Mouse (Mus musculus): ENCODE results near the gene Cyb5r2.

The Cyb5r2 gene

DNA sequence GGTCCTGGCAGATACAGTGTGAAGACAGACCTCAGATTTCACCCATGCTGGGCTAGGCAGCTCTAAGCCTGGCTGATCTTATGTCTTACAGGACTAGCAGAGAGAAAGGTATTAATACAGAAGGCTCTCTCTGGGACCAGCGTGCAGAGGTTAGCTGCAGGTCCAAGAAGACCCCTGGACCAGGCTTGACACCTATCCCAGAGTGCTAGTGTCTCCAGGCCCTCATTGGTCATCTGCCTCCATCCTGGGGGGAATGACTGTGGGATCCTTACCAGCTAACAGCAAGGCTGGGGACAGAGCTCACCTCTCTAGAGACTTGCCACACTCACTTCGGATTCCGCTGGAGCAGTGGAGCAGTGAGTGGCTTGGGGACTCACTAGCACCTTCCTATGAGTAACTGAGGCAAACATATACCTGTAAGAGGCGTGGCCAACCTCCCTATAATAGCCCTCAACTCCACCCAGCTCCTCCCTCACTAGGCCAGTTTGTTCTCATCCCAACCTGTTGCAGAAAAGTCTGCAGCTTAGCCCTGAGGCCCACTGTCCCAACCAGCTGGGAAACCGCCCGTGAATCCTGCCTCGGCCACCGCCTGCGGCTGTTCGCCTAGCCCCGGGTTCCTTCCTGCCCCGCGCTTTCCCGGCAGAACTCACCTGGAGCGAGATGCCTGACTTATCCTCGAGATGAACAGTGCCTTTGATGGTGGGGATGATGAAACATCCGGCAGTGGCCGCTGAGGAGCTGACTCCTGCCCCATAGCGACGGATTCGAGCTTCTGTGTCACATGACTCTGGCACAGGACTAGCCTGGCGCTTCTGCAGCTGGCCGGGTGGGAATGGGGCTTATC lies at the start of gene Cyb5r2:
Cyb5r2 (minus strand) TSS at position 725 of the 844 bp plus-strand sequence.
- peak; percentile 58 for DNase-seq (ENCODE audit: low spot score)

- DNase-seq (ENCODE audit: low spot score) = no peak
Measured at GRCm38 (mm10) chr7:107802138-107802537, 44.3 kb upstream of the Cyb5r2 start.

- no peak for DNase-seq (ENCODE audit: low spot score)
Measured at GRCm38 (mm10) chr7:107801108-107801507, 43.3 kb upstream of the Cyb5r2 start, which contains the start of gene Ovch2. Gene Ovch2, minus strand, starts transcription at chr7:107801208.

DNA sequence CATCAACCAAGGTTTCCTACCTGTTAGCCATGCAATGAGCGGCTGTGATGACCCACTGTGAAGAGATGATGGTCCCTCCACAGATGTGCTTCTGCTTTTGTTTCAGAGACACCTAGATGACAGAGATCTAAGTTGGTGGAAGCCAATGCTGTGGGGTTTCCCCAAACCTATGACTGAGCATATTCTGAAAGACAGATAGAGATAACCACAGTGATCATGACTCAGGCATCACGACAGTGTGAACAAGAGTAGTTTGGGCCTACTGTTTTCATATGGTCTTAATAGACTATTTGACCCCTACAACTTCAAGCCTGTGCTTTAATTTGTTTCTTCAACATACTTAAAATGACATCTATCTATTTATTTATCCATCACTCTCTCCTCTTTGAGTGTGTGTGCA lies 38.7 kb upstream of the Cyb5r2 start:
- DNase-seq (ENCODE audit: low spot score) = no peak

GRCm38 (mm10) chr7:107787977-107788620 lies 30.3 kb upstream of the Cyb5r2 start:
- DNase-seq (ENCODE audit: low spot score) = peak; percentile 66

DNA sequence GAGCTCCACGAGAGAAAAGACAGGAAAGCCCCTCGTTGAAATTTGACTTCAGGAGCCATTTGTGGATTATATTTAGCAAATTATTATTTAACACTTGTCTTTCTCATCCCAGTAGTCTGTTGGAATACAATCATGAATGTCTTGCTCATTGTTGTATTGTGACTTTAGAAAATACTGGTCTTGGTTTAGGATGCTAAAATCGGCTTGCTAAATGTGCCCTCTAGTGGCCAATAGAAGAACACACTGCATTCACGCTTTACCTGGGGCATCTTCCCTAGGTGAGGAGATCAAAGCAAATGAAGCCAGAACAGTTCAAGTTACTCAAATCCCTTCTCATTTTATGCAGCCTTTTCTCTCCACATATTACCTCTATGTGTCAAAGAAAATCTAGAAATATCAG lies 21.8 kb upstream of the Cyb5r2 start:
- DNase-seq (ENCODE audit: low spot score) = peak; percentile 56

DNA sequence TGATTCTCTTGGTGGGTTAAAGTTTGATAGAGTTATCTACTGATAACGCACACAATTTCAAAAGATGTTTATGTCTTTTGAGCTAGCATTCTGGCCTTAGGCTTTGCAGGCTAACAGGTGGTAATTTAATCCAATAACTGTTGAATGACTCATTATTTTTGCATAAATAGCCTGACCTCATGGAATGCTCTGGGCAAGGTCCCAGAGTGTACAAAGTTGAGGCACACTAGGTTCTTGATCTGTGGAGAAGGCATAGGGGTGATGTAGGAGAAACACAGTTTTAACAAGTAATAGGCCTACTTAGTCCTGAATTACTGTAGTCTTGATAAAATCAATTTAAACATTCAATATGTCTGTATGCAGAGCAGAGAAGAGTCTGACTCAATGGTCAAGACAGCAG lies 20.4 kb upstream of the Cyb5r2 start:
- DNase-seq (ENCODE audit: low spot score) = no peak

DNA sequence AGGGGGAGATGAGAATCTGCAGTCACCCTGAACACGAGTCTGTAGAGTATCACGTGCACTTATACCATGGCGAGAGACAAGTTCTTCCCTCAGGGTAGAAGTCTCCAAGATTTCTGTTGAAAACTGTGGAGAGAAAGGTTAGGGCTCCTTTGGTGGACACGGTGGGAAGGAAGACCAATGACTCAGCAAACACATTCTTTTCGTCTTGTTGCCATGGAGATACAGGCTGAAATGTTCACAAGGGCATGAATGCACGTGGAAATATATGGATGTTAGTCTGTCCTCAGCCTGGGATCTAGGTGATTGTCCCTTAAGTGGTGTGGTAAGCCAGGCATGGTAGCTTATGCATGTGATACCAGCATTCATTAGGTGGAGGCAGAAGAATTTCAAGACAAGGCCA lies 13.0 kb upstream of the Cyb5r2 start:
- no peak for DNase-seq (ENCODE audit: low spot score)

GRCm38 (mm10) chr7:107756748-107757147 lies 1.1 kb downstream of the Cyb5r2 start:
- DNase-seq (ENCODE audit: low spot score) = no peak

- DNase-seq (ENCODE audit: low spot score) = no peak
Measured at GRCm38 (mm10) chr7:107755905-107756304, 1.9 kb downstream of the Cyb5r2 start.

- no peak for DNase-seq (ENCODE audit: low spot score)
Measured at GRCm38 (mm10) chr7:107752031-107752520, 5.8 kb downstream of the Cyb5r2 start.

GRCm38 (mm10) chr7:107749721-107750120 lies 8.1 kb downstream of the Cyb5r2 start:
- no peak for DNase-seq (ENCODE audit: low spot score)

DNA sequence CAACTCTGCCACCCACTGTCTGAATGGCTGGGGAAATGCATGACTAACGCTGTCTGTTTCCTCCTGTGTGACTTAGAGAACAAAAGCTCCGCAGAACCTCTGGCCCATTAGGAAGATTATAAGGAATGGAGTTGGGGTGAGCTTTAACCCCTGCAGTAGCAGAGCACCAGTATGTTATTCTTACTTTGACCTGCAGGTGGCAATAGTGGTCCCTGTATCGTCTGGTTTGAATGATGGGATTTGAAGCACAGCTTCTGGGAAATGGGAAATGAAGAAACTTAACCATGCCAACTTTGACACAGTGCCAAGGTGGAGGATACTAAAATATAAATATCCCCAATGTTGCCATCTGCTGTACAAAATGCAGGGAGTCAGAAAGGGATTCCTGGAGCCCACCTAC lies 8.6 kb downstream of the Cyb5r2 start:
- peak; percentile 86 for DNase-seq (ENCODE audit: low spot score)

GRCm38 (mm10) chr7:107747954-107748353 lies 9.9 kb downstream of the Cyb5r2 start:
- DNase-seq (ENCODE audit: low spot score) = peak; percentile 81

DNA sequence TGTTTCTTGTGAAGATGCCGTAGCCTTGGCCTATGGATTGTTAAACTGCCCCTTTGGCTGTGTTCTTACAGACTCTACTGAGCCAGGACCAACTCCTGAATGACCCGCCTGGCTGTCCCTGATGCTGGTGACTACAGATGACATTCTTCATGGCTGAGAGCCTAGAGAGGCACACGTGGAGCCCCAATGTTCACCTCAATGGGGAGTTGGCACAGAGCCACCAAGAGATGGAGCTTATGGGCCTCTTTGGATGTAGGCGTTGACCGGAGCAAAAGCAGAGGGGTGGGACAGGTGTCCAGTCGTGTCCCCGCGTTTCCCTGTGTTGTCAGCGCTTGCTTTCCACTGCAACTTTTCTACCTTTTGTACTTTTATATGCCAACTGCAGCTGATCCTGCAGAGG lies 10.4 kb downstream of the Cyb5r2 start:
- no peak for DNase-seq (ENCODE audit: low spot score)

DNA sequence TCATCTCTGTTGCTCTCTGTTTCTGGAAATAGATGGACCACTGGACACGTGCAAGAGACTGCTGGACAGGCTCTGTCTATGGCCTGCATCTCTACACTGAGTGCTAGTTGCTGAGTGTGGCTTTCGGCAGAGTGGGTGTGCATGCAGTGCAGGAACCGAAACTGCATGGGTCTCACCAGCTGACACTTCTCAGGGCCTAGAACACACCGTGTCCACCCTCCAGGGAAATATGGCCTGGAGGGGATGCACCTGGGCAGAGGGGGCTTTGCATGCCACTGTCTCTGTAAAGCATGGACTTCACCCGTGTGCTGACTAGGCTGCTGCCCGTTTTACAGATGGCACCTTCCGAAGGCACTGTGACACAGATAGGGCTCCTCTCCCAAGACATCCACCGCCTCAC lies 11.8 kb downstream of the Cyb5r2 start:
- no peak for DNase-seq (ENCODE audit: low spot score)

DNA sequence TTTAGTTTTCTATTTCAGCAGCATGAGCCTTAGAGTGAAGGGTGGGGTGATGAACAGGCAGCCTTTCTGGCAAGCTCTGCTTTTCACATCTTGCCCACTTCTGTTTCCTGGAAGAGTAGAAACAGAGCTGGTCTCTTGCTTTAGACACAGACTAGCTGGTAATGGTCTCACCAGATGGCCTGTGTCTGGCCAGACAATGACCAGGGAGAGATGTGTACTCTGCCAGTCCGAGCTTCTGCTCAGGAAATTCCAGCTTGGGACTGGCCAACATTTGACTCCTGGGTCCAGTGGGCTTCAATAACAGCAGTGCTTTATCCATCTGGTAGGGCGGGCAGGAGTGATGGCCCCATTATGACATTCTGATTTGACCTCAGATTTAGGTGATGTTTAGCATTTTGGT lies 12.7 kb downstream of the Cyb5r2 start:
- DNase-seq (ENCODE audit: low spot score) = no peak

- DNase-seq (ENCODE audit: low spot score) = no peak
Measured at GRCm38 (mm10) chr7:107744454-107744853, 13.4 kb downstream of the Cyb5r2 start.

GRCm38 (mm10) chr7:107742963-107743465 lies 14.8 kb downstream of the Cyb5r2 start:
- no peak for DNase-seq (ENCODE audit: low spot score)

- DNase-seq (ENCODE audit: low spot score) = peak; percentile 62
Measured at GRCm38 (mm10) chr7:107738726-107739125, 19.1 kb downstream of the Cyb5r2 start.

GRCm38 (mm10) chr7:107733162-107733561 lies 24.7 kb downstream of the Cyb5r2 start:
- DNase-seq (ENCODE audit: low spot score) = no peak

- DNase-seq (ENCODE audit: low spot score) = no peak
Measured at GRCm38 (mm10) chr7:107730587-107730986, 27.2 kb downstream of the Cyb5r2 start.

DNA sequence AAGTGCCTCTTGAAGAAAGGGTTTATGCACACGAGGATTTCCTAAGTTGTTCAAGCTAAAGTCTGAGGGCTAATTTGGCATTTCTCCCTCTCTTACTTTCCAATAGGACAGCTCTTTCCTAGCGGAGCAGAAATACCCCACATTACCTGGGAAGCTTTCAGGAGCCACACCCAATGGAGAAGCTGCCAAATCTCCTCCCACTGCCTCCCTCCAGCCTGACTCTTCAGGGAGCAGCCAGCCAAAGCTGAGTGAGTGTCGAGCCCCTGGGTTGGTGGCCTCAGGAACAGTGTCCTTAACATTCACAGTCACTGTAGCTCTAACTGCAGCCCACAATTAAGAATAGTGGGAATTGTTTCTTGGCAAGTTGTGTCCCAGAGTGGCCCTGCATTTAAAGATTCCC lies 30.3 kb downstream of the Cyb5r2 start:
- no peak for DNase-seq (ENCODE audit: low spot score)

Measured in retina, embryonic 14.5 days (tissue).